In genomic region chrX:11895396-11895795, GRCm38 (mm10) we compare ENCODE assay signal across 10 mouse cellular contexts.
A peak's percentile ranks its signal among the peaks of the same experiment; 100 is the strongest.
DNase-seq lines count a peak whose midpoint lies in the region; ATAC-seq and TF ChIP-seq lines count a peak whose summit lies in the region.
"Had no signal": no experiment of that assay in that cellular context is flagged by ENCODE, and none has a peak within 500 bp of the region (broad histone marks: within the 10 kb centered on the region; RNA-seq: fewer than 3 reads in every experiment).

No protein-coding gene starts in this region.

- TF ChIP-seq CTCF in gastrocnemius, adult 2 months (IDR thresholded peaks at IDR 0.05) = no peak

- H3K36me3 ChIP-seq in kidney, embryonic 16.5 days (ENCODE audit: insufficient read depth, low read length) = no peaks in the 10 kb centered on the region
- H3K36me3 ChIP-seq: embryonic facial prominence, embryonic 15.5 days had no signal

- intact Hi-C loops in gastrocnemius, adult 2 months (cut with DNase I) = loop anchor here (10.0 kb wide), 2 partner anchors 179 to 261 kb away; no protein-coding TSS in a partner anchor

- peak; percentile 51 for DNase-seq in kidney, adult 11 months
- DNase-seq in Muller cell, postnatal 12 days (ENCODE audit: inconsistent ontology term) = peak; percentile 34
- DNase-seq in gastrocnemius, adult 2 months = peak; percentile 82
- DNase-seq in kidney, postnatal 25 days = peak; percentile 33 to 80
- DNase-seq in spleen, postnatal 10 days (ENCODE audit: low spot score in 2 of 2) = no peak
- no peak for DNase-seq in frontal cortex, adult 2 months (ENCODE audit: extremely low spot score in 1 of 2, low spot score in 1 of 2)
- DNase-seq: thymus, adult 2 months had no signal

- H3K4me2 ChIP-seq in kidney, embryonic 16.5 days (replicated peaks; ENCODE audit: low read depth, low read length) = no peak overlapping the region
- H3K4me2 ChIP-seq: embryonic facial prominence, embryonic 15.5 days had no signal

- H3K4me3 ChIP-seq in kidney, embryonic 16.5 days (ENCODE audit: low read length) = no peak overlapping the region
- no peak overlapping the region for H3K4me3 ChIP-seq in gastrocnemius, adult 2 months
- H3K4me3 ChIP-seq: embryonic facial prominence, embryonic 15.5 days had no signal

- peaks cover 14% of the 10 kb centered on the region; the same call in 1 of the 2 replicates for H3K27me3 ChIP-seq in kidney, embryonic 16.5 days (ENCODE audit: insufficient read depth, low read length)

- H3K9ac ChIP-seq in kidney, embryonic 16.5 days (replicated peaks; ENCODE audit: low read length) = no peak overlapping the region
- H3K9ac ChIP-seq: embryonic facial prominence, embryonic 15.5 days had no signal

- H3K9me3 ChIP-seq in kidney, embryonic 16.5 days (ENCODE audit: low read length) = no peaks in the 10 kb centered on the region
- H3K9me3 ChIP-seq: embryonic facial prominence, embryonic 15.5 days had no signal

- H3K27ac ChIP-seq in kidney, embryonic 16.5 days (ENCODE audit: low read length) = no peak overlapping the region
- H3K27ac ChIP-seq in gastrocnemius, adult 2 months = peak overlapping the region; percentile 68
- H3K27ac ChIP-seq: embryonic facial prominence, embryonic 15.5 days had no signal

- peaks cover 19% of the 10 kb centered on the region for H3K4me1 ChIP-seq in kidney, embryonic 16.5 days (ENCODE audit: insufficient read depth, low read length)
- H3K4me1 ChIP-seq: embryonic facial prominence, embryonic 15.5 days had no signal

- ATAC-seq in kidney, embryonic 16.5 days (ENCODE audit: low FRiP score, low TSS enrichment) = no peak; the same call in 1 of the 2 replicates
- no peak for ATAC-seq in megakaryocyte progenitor cell, adult 5-6 weeks (replicated peaks; ENCODE audit: poor library complexity)

- WGBS in kidney, embryonic 16.5 days = 53% methylated on average over 5 of the region's 5 CpGs

Comparison
In these comparisons a context has a peak if more than half of its experiments do, and no peak if none do; other contexts are left out.
1. DNase-seq: peak in kidney, adult 11 months (single experiment), Muller cell, postnatal 12 days (single experiment), gastrocnemius, adult 2 months (single experiment) and kidney, postnatal 25 days (2 of 2); none in spleen, postnatal 10 days (0 of 2) and frontal cortex, adult 2 months (0 of 2).